Mouse (Mus musculus) C2C12 (cell line): ENCODE results near the gene Zzz3.

Source experiments
- CEBPB ChIP-seq: IDR thresholded peaks from one replicate; pipeline ENCODE4 v1.6.1; 2011; ENCODE audit warnings: low read depth, mild to moderate bottlenecking, control low read depth, moderate library complexity
- CTCF ChIP-seq: IDR thresholded peaks from one replicate; pipeline ENCODE4 v1.5.1; 2011; ENCODE audit not compliant: control insufficient read depth, insufficient read depth, insufficient read length
- MAX ChIP-seq: IDR thresholded peaks from one replicate; pipeline ENCODE4 v1.6.1; 2011; ENCODE audit warnings: mild to moderate bottlenecking, control low read depth
- MYOG ChIP-seq: IDR thresholded peaks from one replicate; pipeline ENCODE4 v1.6.1; 2011; ENCODE audit not compliant: control insufficient read depth, insufficient read length; ENCODE audit errors: extremely low read depth
- USF1 ChIP-seq: IDR thresholded peaks from one replicate; pipeline ENCODE4 v1.6.1; 2011; ENCODE audit warnings: low read depth, mild to moderate bottlenecking, control low read depth, moderate library complexity

DNA sequence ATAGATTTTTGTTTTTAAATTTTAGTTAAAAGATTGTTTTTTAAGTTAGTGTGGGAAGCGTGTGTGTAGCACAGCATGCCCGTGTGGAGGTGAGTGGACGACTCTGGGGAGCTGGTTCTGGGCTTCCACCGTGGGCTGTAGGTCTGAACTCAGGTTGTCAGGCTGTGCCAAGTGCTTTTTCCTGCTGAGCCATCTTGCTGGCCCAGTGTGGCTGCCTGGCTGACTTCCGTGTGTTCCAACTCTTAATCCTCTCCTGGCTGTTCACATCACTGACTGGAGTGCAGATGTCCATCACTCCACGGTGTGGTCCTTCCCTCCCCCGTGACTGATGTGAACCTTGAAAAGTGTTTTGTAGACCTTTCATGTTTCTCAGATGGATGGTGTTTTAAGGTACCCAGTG lies 36.1 kb upstream of the Zzz3 start:
- TF ChIP-seq CTCF: no peak
- TF ChIP-seq CEBPB: no peak
- no peak for TF ChIP-seq USF1
- no peak for TF ChIP-seq MAX
- no peak for TF ChIP-seq MYOG
